Mouse (Mus musculus) hindbrain, embryonic 11.5 days (tissue): Measurements from ENCODE around the gene Ezh2. TPM values are rescaled to one million over a fixed set of nuclear protein-coding genes. Genes with fewer than 3 reads are reported as not detected.
"Not testable (repeated sequence)": the region's sequence is repeated elsewhere in the genome, so short reads cannot be mapped to it uniquely, and the experiment has no call there.

Source experiments
- ATAC-seq: fragments of 200-750 bp; cut with Nextera tagmentation; 2 replicates; pipeline ENCODE4 v1.8.0; 2017; ENCODE audit warnings: mild to moderate bottlenecking, moderate TSS enrichment, moderate library complexity; ENCODE audit not compliant: low FRiP score
- DNase-seq: peaks from one replicate; pipeline ENCODE4 v3.0.0-alpha.2; 2015; ENCODE audit warnings: low spot score
- H3K27ac ChIP-seq: fragments of 300-500 bp; sonication (generic); 2 replicates; pipeline ENCODE4 v1.5.1; 2014; ENCODE audit warnings: mild to moderate bottlenecking, low read depth, low read length
- H3K27me3 ChIP-seq: fragments of 300-500 bp; sonication (generic); 2 replicates; pipeline ENCODE4 v1.6.1; 2014; ENCODE audit warnings: mild to moderate bottlenecking, low read length, moderate library complexity, mixed read lengths; ENCODE audit not compliant: control insufficient read depth, insufficient read depth
- H3K36me3 ChIP-seq: fragments of 300-500 bp; sonication (generic); 2 replicates; pipeline ENCODE4 v1.6.1; 2014; ENCODE audit warnings: mild to moderate bottlenecking, low read length, moderate library complexity, mixed read lengths; ENCODE audit not compliant: control insufficient read depth, insufficient read depth
- H3K4me1 ChIP-seq: fragments of 300-500 bp; sonication (generic); replicated peaks from 2 replicates; pipeline ENCODE4 v1.6.1; 2014; ENCODE audit warnings: low read length, mixed read lengths; ENCODE audit not compliant: control insufficient read depth, insufficient read depth
- H3K4me2 ChIP-seq: fragments of 300-500 bp; sonication (generic); replicated peaks from 2 replicates; pipeline ENCODE4 v1.6.1; 2014; ENCODE audit warnings: mild to moderate bottlenecking, low read depth, low read length
- H3K4me3 ChIP-seq: fragments of 300-500 bp; sonication (generic); 2 replicates; pipeline ENCODE4 v1.5.1; 2014; ENCODE audit warnings: low read depth, low read length
- H3K9ac ChIP-seq: fragments of 300-500 bp; sonication (generic); 2 replicates; pipeline ENCODE4 v1.6.1; 2014; ENCODE audit warnings: low read depth, low read length
- H3K9me3 ChIP-seq: fragments of 300-500 bp; sonication (generic); 2 replicates; pipeline ENCODE4 v1.6.1; 2016; ENCODE audit warnings: low read length; ENCODE audit not compliant: control insufficient read depth
- WGBS: fragments of 180-500 bp; shearing (Covaris S2); extraction: QIAGEN DNeasy Blood & Tissue Kit; methylation state at CpG from one replicate; pipeline ENCODE4 v1.1.7; 2014; 5-methylcytosine and 5-hydroxymethylcytosine counted together
- polyA plus RNA-seq: library from polyadenylated mRNA; unstranded; fragments of >200 nt; fragmentation: Nextera tagmentation; extraction: Ambion mirVana; gene quantifications from 2 replicates; pipeline ENCODE4 v1.2.1, GENCODE M21; 2014

Ezh2 gene
- polyA plus RNA-seq, 1 experiment from 2014 or later = 195 TPM

DNA sequence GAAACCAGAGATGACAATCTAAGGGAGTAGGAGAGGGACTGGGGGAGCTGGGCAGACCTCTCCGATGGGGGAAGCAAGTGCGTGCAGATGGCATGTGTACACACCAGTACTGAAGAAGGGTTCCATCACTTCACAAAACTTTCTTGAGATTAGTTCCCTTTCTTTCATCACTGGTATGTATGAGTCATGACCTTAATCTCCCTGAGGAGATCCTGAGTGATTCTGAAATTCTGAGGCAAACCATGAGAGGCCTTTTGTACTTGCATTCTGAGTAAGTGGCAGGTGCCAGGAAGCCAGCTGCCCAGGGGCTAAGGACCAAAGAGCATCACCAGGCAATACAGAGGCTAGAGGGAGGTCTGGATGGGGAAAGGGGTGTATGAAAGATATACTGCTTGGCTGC lies 25.9 kb upstream of the Ezh2 start:
- no peak for DNase-seq
- no peak for ATAC-seq
- Histone ChIP-seq H3K9me3 (no peaks in the 10 kb centered on the region), H3K4me2 (no peak overlapping the region), H3K27me3 (no peaks in the 10 kb centered on the region), H3K27ac (no peak overlapping the region), H3K4me3 (no peak overlapping the region), H3K4me1 (no peaks in the 10 kb centered on the region), H3K36me3 (no peaks in the 10 kb centered on the region), H3K9ac (no peak overlapping the region)
- 92% methylated on average over 2 of the region's 2 CpGs for WGBS

DNA sequence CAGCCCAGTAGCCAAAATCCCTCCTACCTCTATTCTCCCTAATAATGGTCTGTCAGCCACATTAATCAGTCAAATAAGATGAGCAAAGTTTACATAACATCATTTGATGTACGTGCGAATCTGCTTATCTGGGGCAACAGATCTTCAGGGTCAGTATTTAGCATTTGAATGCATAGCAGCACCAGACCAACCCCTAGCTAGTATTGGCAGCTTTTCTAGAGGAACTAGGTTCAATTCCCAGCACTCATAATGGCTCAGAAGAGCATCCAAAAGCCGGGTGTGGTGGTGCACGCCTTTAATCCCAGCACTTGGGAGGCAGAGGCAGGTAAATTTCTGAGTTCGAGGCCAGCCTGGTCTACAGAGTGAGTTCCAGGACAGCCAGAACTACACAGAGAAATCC lies 13.2 kb upstream of the Ezh2 start:
- not testable (repeated sequence) for H3K4me3 ChIP-seq, H3K9me3 ChIP-seq, H3K36me3 ChIP-seq, H3K9ac ChIP-seq, H3K27me3 ChIP-seq, H3K27ac ChIP-seq, DNase-seq, ATAC-seq, H3K4me1 ChIP-seq, H3K4me2 ChIP-seq
- 51% methylated on average over 5 of the region's 5 CpGs for WGBS

DNA sequence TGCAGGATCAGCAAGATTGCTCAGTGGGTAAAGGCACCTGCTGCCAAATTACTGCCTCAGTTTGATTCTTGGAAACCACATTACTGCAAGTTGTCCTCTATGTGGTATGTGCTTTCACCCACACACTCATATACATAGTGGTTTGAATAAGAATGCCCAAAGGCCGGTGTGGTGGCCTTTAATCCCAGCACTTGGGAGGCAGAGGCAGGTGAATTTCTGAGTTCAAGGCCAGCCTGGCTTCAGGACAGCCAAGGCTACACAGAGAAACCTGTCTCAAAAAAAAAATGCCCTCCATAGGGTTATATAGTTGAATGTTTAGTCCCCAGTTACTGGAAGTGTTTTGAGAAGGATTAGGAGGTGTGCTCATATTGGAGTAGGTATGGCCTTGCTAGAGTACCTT lies 6.8 kb upstream of the Ezh2 start:
- ATAC-seq (no peak), DNase-seq (no peak)
- Histone ChIP-seq H3K4me1 (no peaks in the 10 kb centered on the region), H3K4me3 (no peak overlapping the region), H3K27me3 (no peaks in the 10 kb centered on the region), H3K9me3 (no peaks in the 10 kb centered on the region), H3K4me2 (no peak overlapping the region), H3K36me3 (no peaks in the 10 kb centered on the region), H3K27ac (no peak overlapping the region), H3K9ac (no peak overlapping the region)
- 71% methylated on average over 1 of the region's 1 CpGs for WGBS

DNA sequence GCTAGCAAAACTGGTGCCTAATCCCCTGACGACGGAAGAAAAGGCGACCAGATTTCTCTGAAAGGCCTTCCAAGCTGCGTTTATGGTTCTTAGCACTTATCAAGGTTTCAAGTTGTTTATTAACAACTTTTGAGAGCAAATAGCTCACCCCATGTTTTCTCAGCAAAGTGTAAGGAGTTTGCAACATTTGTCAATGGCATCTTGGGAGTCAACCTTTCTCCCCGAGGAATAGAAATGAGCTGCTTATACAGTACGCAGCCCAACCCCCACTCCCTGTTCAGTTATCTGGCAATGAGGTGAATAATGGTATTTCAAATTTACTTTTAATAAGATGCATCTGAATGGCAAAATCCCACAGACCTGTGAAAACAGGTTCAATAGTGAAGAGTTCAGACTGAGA lies 555 bp upstream of the Ezh2 start:
- no peaks in the 10 kb centered on the region for H3K27me3 ChIP-seq
- H3K36me3 ChIP-seq = no peaks in the 10 kb centered on the region
- peak overlapping the region; percentile 49 for H3K4me2 ChIP-seq
- DNase-seq (no peak), ATAC-seq (no peak)
- H3K4me3 ChIP-seq = peak overlapping the region; percentile 95
- no peaks in the 10 kb centered on the region for H3K9me3 ChIP-seq
- WGBS = 4% methylated on average over 6 of the region's 6 CpGs
- peak overlapping the region; percentile 99 for H3K27ac ChIP-seq
- peak overlapping the region; percentile 99 for H3K9ac ChIP-seq
- no peaks in the 10 kb centered on the region for H3K4me1 ChIP-seq

DNA sequence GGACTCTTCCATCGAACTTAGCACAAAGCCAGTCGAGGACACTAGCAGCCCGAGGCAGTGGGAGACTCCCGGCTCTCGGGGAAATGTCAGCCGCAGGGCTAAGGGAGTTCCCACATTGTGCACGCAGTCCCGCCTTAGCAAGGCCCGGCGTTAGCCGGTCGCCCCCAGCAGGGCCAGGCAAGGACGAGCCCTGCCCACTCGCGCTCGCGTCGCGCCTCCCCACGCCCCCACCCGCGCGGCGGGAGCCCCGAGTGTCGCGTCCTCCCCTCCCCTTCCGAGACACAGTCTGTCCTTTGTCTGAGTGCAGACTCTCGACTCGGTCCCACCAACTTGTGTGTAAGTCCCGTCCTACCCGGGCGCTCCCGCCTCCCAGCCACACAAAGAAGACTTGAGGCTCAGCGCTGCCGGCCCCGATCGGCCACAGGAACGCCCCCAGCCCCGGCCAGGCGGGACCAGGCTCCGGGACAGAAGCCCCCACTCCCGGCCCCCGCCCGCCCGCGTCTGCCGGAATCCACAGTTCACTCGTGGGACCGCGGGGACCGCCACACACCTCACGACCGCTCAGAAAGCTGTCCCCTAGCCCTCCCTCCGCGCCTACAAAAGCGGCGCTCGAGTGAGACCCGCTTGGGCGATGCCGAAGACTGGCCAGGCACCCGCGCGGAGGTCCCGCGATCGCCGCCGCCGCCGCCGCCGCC lies 853 bp downstream of the Ezh2 start:
- Histone ChIP-seq H3K4me2 (peak overlapping the region; percentile 49), H3K4me3 (peak overlapping the region; percentile 95), H3K36me3 (no peaks in the 10 kb centered on the region), H3K27ac (peak overlapping the region; percentile 99), H3K9me3 (no peaks in the 10 kb centered on the region), H3K4me1 (no peaks in the 10 kb centered on the region), H3K27me3 (no peaks in the 10 kb centered on the region), H3K9ac (peak overlapping the region; percentile 99)
- peak; percentile 84 for DNase-seq
- peak; percentile 80 for ATAC-seq
- under 1% methylated on average over 64 of the region's 74 CpGs for WGBS

DNA sequence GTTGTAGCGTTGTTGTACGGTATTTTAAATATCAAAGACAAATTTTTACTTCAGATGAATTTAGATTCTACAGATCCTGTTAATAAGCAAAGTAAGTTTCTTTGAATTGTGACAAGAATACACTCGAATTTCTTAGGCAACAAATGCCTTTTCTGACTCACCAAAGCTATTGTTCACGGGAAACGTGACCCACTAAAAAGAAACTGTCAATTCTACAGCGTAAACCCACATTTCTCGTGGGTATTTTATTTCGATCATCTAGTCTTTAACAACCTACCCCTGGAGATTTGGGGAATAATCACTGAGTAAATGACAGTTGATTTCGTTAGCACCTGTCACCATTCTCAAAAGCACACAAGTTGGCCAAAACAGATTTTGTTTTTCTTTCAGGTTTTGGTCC lies 1.6 kb downstream of the Ezh2 start:
- Histone ChIP-seq H3K4me2 (peak overlapping the region; percentile 49), H3K27ac (peak overlapping the region; percentile 99), H3K36me3 (no peaks in the 10 kb centered on the region), H3K27me3 (no peaks in the 10 kb centered on the region), H3K4me1 (no peaks in the 10 kb centered on the region), H3K9ac (peak overlapping the region; percentile 99), H3K9me3 (no peaks in the 10 kb centered on the region), H3K4me3 (peak overlapping the region; percentile 95)
- 13% methylated on average over 9 of the region's 9 CpGs for WGBS
- no peak for ATAC-seq
- DNase-seq = no peak

DNA sequence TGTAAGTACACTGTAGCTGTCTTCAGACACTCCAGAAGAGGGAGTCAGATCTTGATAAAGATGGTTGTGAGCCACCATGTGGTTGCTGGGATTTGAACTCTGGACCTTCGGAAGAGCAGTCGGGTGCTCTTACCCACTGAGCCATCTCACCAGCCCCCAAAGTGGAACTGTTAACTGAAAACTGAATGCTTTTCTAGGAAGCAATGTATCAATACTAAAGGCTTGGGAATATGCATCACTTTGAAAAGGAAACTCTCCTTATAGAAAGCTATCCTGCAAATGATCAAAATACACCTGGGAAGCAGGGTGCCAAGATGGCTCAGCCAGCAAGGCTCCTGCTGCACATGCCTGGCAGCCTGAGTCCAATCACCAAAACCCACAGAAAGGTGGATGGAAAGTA lies 7.8 kb downstream of the Ezh2 start:
- not testable (repeated sequence) for H3K4me2 ChIP-seq, H3K27ac ChIP-seq, ATAC-seq, H3K36me3 ChIP-seq, H3K4me3 ChIP-seq, H3K9ac ChIP-seq, DNase-seq, H3K9me3 ChIP-seq, H3K27me3 ChIP-seq, H3K4me1 ChIP-seq
- 95% methylated on average over 2 of the region's 2 CpGs for WGBS

DNA sequence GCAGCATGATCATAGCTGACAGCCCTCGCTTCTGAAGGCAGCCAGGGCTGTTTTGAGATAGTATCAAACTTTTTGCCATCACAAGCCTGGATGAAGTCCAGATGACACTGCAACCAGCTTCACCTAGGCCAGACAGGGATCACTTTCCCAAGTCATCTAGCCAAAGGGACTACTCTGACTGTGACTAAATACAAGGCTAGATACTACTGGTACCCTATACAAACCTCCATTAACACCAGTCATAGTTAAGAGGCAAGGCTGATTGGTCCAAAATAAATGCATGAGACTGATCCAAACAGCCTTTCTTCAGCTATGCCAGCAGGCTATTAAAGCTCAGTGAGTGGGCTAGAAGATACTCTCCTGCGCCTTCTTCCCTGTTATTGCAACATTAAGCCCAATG lies 22.3 kb downstream of the Ezh2 start:
- peaks cover 17% of the 10 kb centered on the region for H3K36me3 ChIP-seq
- H3K4me1 ChIP-seq = no peaks in the 10 kb centered on the region
- H3K27ac ChIP-seq = no peak overlapping the region
- no peaks in the 10 kb centered on the region for H3K9me3 ChIP-seq
- WGBS = 90% methylated on average over 2 of the region's 2 CpGs
- ATAC-seq = no peak
- H3K4me2 ChIP-seq = no peak overlapping the region
- H3K27me3 ChIP-seq = no peaks in the 10 kb centered on the region
- no peak for DNase-seq
- no peak overlapping the region for H3K9ac ChIP-seq
- no peak overlapping the region for H3K4me3 ChIP-seq

DNA sequence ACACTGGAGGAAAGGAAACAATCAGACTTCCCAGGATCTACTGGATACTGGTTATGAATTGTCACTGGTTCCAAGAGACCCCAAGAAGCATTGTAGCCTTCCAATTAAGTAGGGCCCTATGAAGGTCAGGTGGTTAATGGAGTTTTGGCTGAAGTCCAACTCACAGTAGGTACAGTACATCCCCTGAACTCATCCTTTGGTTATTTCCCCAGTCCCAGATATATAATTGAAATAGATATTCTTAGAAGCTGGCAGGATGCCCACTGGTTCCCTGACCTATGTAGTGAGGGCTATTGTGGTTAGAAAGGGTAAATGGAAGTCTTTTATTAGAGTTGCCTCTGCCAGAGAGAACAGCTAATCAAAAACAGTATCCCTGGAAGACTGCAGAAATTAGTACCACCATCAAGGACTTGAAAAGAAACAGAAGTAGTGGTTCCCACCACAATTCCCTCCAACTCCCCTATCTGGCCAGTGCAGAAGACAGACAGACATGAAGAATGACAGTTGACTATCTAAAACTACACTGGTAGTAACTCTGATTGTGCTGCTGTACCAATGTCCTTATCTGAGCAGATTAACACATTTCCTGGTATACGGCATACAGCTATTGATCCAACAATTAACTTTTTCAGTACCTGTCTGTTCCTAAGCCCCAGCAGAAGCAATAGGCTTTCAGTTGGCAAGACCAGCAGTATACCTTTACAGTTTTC lies 29.7 kb downstream of the Ezh2 start:
- Histone ChIP-seq H3K4me3 (no peak overlapping the region), H3K36me3 (peaks cover 17% of the 10 kb centered on the region), H3K9me3 (no peaks in the 10 kb centered on the region), H3K9ac (no peak overlapping the region), H3K4me1 (no peaks in the 10 kb centered on the region), H3K4me2 (no peak overlapping the region), H3K27ac (no peak overlapping the region), H3K27me3 (no peaks in the 10 kb centered on the region)
- DNase-seq (no peak), ATAC-seq (no peak)
- 96% methylated on average over 1 of the region's 1 CpGs for WGBS
